Mouse (Mus musculus): ENCODE measurements around the gene Atp1a1. TPM values are rescaled to one million over a fixed set of nuclear protein-coding genes. Genes with fewer than 3 reads are reported as not detected.

Gene Atp1a1
- polyA plus RNA-seq (2014; fragmentation: Illumina TruSeq; extraction: RNeasy Lipid Tissue Mini Kit (QIAGEN cat#74804); ENCODE audit: low read depth, low replicate concordance) = 43.4 TPM

GRCm38 (mm10) chr3:101604550-101605223 is at the start of gene Atp1a1:
Atp1a1 (minus strand) TSS chr3:101604684.

Other genes with a start within 250 kb of the Atp1a1 start
- gene Igsf3, start 227.6 kb downstream of the Atp1a1 start, polyA plus RNA-seq (2014; fragmentation: Illumina TruSeq; extraction: RNeasy Lipid Tissue Mini Kit (QIAGEN cat#74804); ENCODE audit: low read depth, low replicate concordance) = 0.21 TPM
- gene Mab21l3, start 244.3 kb upstream of the Atp1a1 start, polyA plus RNA-seq (2014; fragmentation: Illumina TruSeq; extraction: RNeasy Lipid Tissue Mini Kit (QIAGEN cat#74804); ENCODE audit: low read depth, low replicate concordance) = not detected

Measured in liver, adult 10 weeks (tissue).